Comparison of ENCODE assay signal across 23 mouse cellular contexts in the genomic region with DNA sequence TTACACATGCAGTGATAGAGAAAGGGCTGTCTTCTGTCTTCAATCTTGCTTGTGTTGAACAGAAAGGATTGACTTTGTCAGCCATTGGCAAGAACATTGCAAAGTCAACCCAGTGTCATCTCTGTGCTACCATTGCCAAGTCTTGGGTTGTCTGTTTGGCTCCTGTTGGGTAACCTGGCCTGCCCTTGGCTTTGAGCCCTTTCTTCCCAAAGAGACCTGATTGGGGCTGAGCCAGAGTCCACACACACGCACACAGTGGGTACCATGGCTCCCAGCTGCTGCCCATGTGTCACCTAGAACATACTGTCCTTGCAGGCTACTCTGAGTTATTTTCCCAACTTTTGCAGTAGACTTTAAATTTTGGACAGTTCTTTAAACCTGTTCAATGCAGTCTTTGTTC. TPM values are rescaled to one million over a fixed set of nuclear protein-coding genes. Genes with fewer than 3 reads are reported as not detected.
DNase-seq lines count a peak whose midpoint lies in the region; ATAC-seq and TF ChIP-seq lines count a peak whose summit lies in the region.
"Had no signal": no experiment of that assay in that cellular context is flagged by ENCODE, and none has a peak within 500 bp of the region (broad histone marks: within the 10 kb centered on the region; RNA-seq: fewer than 3 reads in every experiment).

No protein-coding gene starts in this region.

- no peak overlapping the region for H3K4me2 ChIP-seq in liver, embryonic 12.5 days
- H3K4me2 ChIP-seq: embryonic facial prominence, embryonic 12.5 days; forebrain, embryonic 13.5 days; heart, embryonic 13.5 days; liver, embryonic 11.5 days; neural tube, embryonic 15.5 days; stomach, embryonic 15.5 days had no signal

- no peak for TF ChIP-seq CTCF in liver, adult 2 months (IDR thresholded peaks at IDR 0.05; ENCODE audit: low read depth, low read length)

- no peaks in the 10 kb centered on the region for H3K27me3 ChIP-seq in liver, adult 2 months (ENCODE audit: control insufficient read depth, insufficient read depth, low read length)
- no peaks in the 10 kb centered on the region for H3K27me3 ChIP-seq in liver, embryonic 12.5 days (replicated peaks)
- H3K27me3 ChIP-seq: embryonic facial prominence, embryonic 12.5 days; forebrain, embryonic 13.5 days; heart, embryonic 13.5 days; neural tube, embryonic 15.5 days; stomach, embryonic 15.5 days had no signal

- no peak for ATAC-seq in liver, embryonic 12.5 days
- ATAC-seq: forebrain, embryonic 13.5 days; midbrain, embryonic 16.5 days had no signal

- H3K4me1 ChIP-seq in liver, adult 2 months (ENCODE audit: control insufficient read depth, insufficient read depth, low read length): peaks cover 3% of the 10 kb centered on the region; the same call in 1 of the 2 replicates
- H3K4me1 ChIP-seq in liver, embryonic 12.5 days: no peaks in the 10 kb centered on the region
- H3K4me1 ChIP-seq: embryonic facial prominence, embryonic 12.5 days; forebrain, embryonic 13.5 days; heart, embryonic 13.5 days; limb, embryonic 10.5 days; neural tube, embryonic 15.5 days; stomach, embryonic 15.5 days had no signal

- no peak for TF ChIP-seq POLR2A in liver, adult 2 months (IDR thresholded peaks at IDR 0.05; ENCODE audit: extremely low read depth, insufficient read depth, low read length)

- peak overlapping the region; percentile 45; the same call in 1 of the 2 replicates for H3K27ac ChIP-seq in liver, adult 2 months (replicated peaks; ENCODE audit: insufficient read depth, low read depth, low read length)
- no peak overlapping the region for H3K27ac ChIP-seq in liver, embryonic 12.5 days
- H3K27ac ChIP-seq: embryonic facial prominence, embryonic 12.5 days; forebrain, embryonic 13.5 days; heart, embryonic 13.5 days; limb, embryonic 10.5 days; neural tube, embryonic 15.5 days; stomach, embryonic 15.5 days had no signal

- DNase-seq in cerebellum, adult 9-10 months: peak; percentile 5
- no peak for DNase-seq in cerebellum, adult 11 months
- DNase-seq in heart, adult 18-20 months: peak; percentile 15 to 23
- no peak for DNase-seq in heart, postnatal 4 days
- peak; percentile 92 for DNase-seq in liver, adult 2 months (ENCODE audit: extremely low read depth, low read depth, low spot score)
- DNase-seq in skeletal muscle tissue, adult 2 months (ENCODE audit: low read depth, low spot score): peak; percentile 52
- no peak for DNase-seq in thymus, postnatal 4 days
- DNase-seq: kidney, adult 18-20 months; lung, adult 2 months; right cerebral cortex, postnatal 14 days; thymus, adult 18-20 months had no signal

- no peak overlapping the region for H3K4me3 ChIP-seq in liver, adult 2 months (ENCODE audit: insufficient read depth, low read depth, low read length)
- H3K4me3 ChIP-seq in liver, embryonic 12.5 days: no peak overlapping the region
- H3K4me3 ChIP-seq: embryonic facial prominence, embryonic 12.5 days; erythroblast, embryonic 14.5 days; forebrain, embryonic 13.5 days; heart, embryonic 13.5 days; limb, embryonic 10.5 days; neural tube, embryonic 15.5 days; stomach, embryonic 15.5 days had no signal

- no peaks in the 10 kb centered on the region for H3K9me3 ChIP-seq in liver, embryonic 12.5 days (replicated peaks)
- H3K9me3 ChIP-seq: embryonic facial prominence, embryonic 12.5 days; forebrain, embryonic 13.5 days; heart, embryonic 13.5 days; limb, embryonic 10.5 days; neural tube, embryonic 15.5 days; stomach, embryonic 15.5 days had no signal

- WGBS in liver, adult 2 months: 11% methylated on average over 1 of the region's 1 CpGs
- WGBS in liver, embryonic 12.5 days (ENCODE audit: insufficient replicate concordance): 65% methylated on average over 1 of the region's 1 CpGs

- no peaks in the 10 kb centered on the region for H3K79me2 ChIP-seq in liver, adult 2 months (ENCODE audit: control insufficient read depth, insufficient read depth, low read length)

- H3K36me3 ChIP-seq in liver, adult 2 months (ENCODE audit: control insufficient read depth, insufficient read depth, low read length): no peaks in the 10 kb centered on the region
- H3K36me3 ChIP-seq in liver, embryonic 12.5 days: no peaks in the 10 kb centered on the region
- H3K36me3 ChIP-seq: embryonic facial prominence, embryonic 12.5 days; heart, embryonic 13.5 days; limb, embryonic 10.5 days; neural tube, embryonic 15.5 days; stomach, embryonic 15.5 days had no signal

- no peak overlapping the region for H3K9ac ChIP-seq in liver, adult 2 months (ENCODE audit: low read depth, low read length)
- H3K9ac ChIP-seq in liver, embryonic 12.5 days: no peak overlapping the region
- H3K9ac ChIP-seq: embryonic facial prominence, embryonic 12.5 days; forebrain, embryonic 13.5 days; heart, embryonic 13.5 days; neural tube, embryonic 15.5 days; stomach, embryonic 15.5 days had no signal

RNA-seq across cellular contexts. Expression of a gene that starts 51.0 kb away (rescaled TPM):
- not detected for total RNA-seq in heart, adult 18-20 months (2021)
- total RNA-seq in heart, postnatal 4 days (2021): under 1 TPM in 1 of 2 experiments, not detected in 1; 0.12 TPM
- 0.07 and 0.09 TPM in 2 replicates for total RNA-seq in liver, adult 2 months (2014; rRNA removed)
- polyA plus RNA-seq in liver, adult 2 months (2012; rRNA removed): 0.04 TPM in 1 of 2 replicates, not detected in the other
- polyA plus RNA-seq in liver, embryonic 12.5 days (2016; fragmentation: Nextera tagmentation; extraction: Ambion mirVana): 0.05 and 0.33 TPM in 2 replicates
- total RNA-seq: megakaryocyte-erythroid progenitor cell, adult 5-6 weeks had no signal
- polyA plus RNA-seq: erythroblast, embryonic 14.5 days; spleen, adult 2 months had no signal

Comparison
In these comparisons a context has a peak if more than half of its experiments do, and no peak if none do; other contexts are left out.
1. DNase-seq: peak in cerebellum, adult 9-10 months (single experiment), heart, adult 18-20 months (2 of 2), liver, adult 2 months (single experiment) and skeletal muscle tissue, adult 2 months (single experiment); none in cerebellum, adult 11 months (single experiment), heart, postnatal 4 days (single experiment) and thymus, postnatal 4 days (single experiment).